Mouse (Mus musculus) erythroid progenitor cell, adult 5-6 weeks (primary cell): ENCODE data around the gene Efcab5. TPM values are rescaled to one million over a fixed set of nuclear protein-coding genes. Genes with fewer than 3 reads are reported as not detected.
A peak's percentile ranks its signal among the peaks of the same experiment; 100 is the strongest.

Experiments
- ATAC-seq: replicated peaks from 2 replicates; pipeline ENCODE4 v1.8.0; 2016; ENCODE audit warnings: moderate number of reproducible peaks, mild to moderate bottlenecking, moderate TSS enrichment, inconsistent platforms; ENCODE audit not compliant: poor library complexity, low FRiP score, severe bottlenecking
- total RNA-seq, 2 experiments: library from RNA; stranded (forward) in 1 of 2; stranded (reverse) in 1 of 2; fragments of 150-400 nt in 1 of 2; fragments of 186-747, 209-891 nt in 1 of 2; gene quantifications; 2 replicates each; pipeline versions ENCODE4 v1.2.3 to v1.2.4; 2015 to 2017; ENCODE audit warnings: low replicate concordance in 2 of 2

The Efcab5 gene
- total RNA-seq (2015; ENCODE audit: low replicate concordance) (1.4 and 5.4 TPM in 2 replicates), total RNA-seq (2017; ENCODE audit: low replicate concordance) (3.7 and 5.1 TPM in 2 replicates)

- ATAC-seq, result no peak
These were observed at the start of gene Efcab5 for GRCm38 (mm10) chr11:77188868-77189267. Gene Efcab5 (minus strand): TSS chr11:77188968.

- no peak for ATAC-seq
These were observed 46.5 kb upstream of the Efcab5 start for GRCm38 (mm10) chr11:77235267-77235666.

- no peak for ATAC-seq
These were observed 42.7 kb upstream of the Efcab5 start for GRCm38 (mm10) chr11:77231514-77231913.

- no peak for ATAC-seq
These were observed 42.0 kb upstream of the Efcab5 start for GRCm38 (mm10) chr11:77230765-77231164.

- peak; percentile 52 for ATAC-seq
These were observed 28.0 kb upstream of the Efcab5 start for GRCm38 (mm10) chr11:77216761-77217130.

GRCm38 (mm10) chr11:77215951-77216760, 27.4 kb upstream of the Efcab5 start, which contains the start of gene Ssh2:
Gene Ssh2 (plus strand): TSS chr11:77216287.
- peak; percentile 89 for ATAC-seq

- 0 out of 2 replicates have a peak, but pooled peaks have one; percentile 21 for ATAC-seq
These were observed 26.7 kb upstream of the Efcab5 start for GRCm38 (mm10) chr11:77215483-77215882.

- ATAC-seq, result peak; percentile 56
These were observed 26.0 kb upstream of the Efcab5 start for GRCm38 (mm10) chr11:77214755-77215154.

- ATAC-seq, result no peak
These were observed 25.4 kb upstream of the Efcab5 start for GRCm38 (mm10) chr11:77214142-77214692.

GRCm38 (mm10) chr11:77200703-77201102, 11.9 kb upstream of the Efcab5 start:
- no peak for ATAC-seq

GRCm38 (mm10) chr11:77199636-77200035, 10.9 kb upstream of the Efcab5 start:
- ATAC-seq, result no peak

- ATAC-seq, result no peak
These were observed 7.7 kb upstream of the Efcab5 start for GRCm38 (mm10) chr11:77196181-77197143.

GRCm38 (mm10) chr11:77195360-77196109, 6.8 kb upstream of the Efcab5 start:
- ATAC-seq, result no peak

GRCm38 (mm10) chr11:77194762-77195161, 6.0 kb upstream of the Efcab5 start:
- ATAC-seq, result no peak

GRCm38 (mm10) chr11:77193941-77194553, 5.3 kb upstream of the Efcab5 start:
- ATAC-seq, result no peak

GRCm38 (mm10) chr11:77193410-77193809, 4.6 kb upstream of the Efcab5 start:
- ATAC-seq, result no peak

GRCm38 (mm10) chr11:77184926-77185325, 3.8 kb downstream of the Efcab5 start:
- no peak for ATAC-seq

- ATAC-seq, result no peak
These were observed 6.2 kb downstream of the Efcab5 start for GRCm38 (mm10) chr11:77182616-77183015.

GRCm38 (mm10) chr11:77182041-77182440, 6.7 kb downstream of the Efcab5 start:
- ATAC-seq, result no peak
